Mouse (Mus musculus): ENCODE measurements at regions not wholly inside any gene's neighbourhood (a gene's known extent, or its start where the extent isn't known, plus 50 kb on each side); places are given as distances from the start of the nearest gene placed in this dataset.

- DNase-seq (ENCODE audit: low spot score): no peak
These were observed 605.4 kb upstream of the Sall1 start for GRCm38 (mm10) chr8:89649207-89649890.

- no peak for DNase-seq (ENCODE audit: low spot score)
These were observed 603.0 kb upstream of the Sall1 start for GRCm38 (mm10) chr8:89646946-89647345.

- DNase-seq (ENCODE audit: low spot score): no peak
These were observed 597.4 kb upstream of the Sall1 start for GRCm38 (mm10) chr8:89641339-89641738.

- no peak for DNase-seq (ENCODE audit: low spot score)
These were observed 590.9 kb upstream of the Sall1 start for GRCm38 (mm10) chr8:89634864-89635263.

GRCm38 (mm10) chr8:89632304-89632703, 588.3 kb upstream of the Sall1 start:
- no peak for DNase-seq (ENCODE audit: low spot score)

- no peak for DNase-seq (ENCODE audit: low spot score)
These were observed 586.6 kb upstream of the Sall1 start for GRCm38 (mm10) chr8:89630540-89630939.

- no peak for DNase-seq (ENCODE audit: low spot score)
These were observed 574.1 kb upstream of the Sall1 start for GRCm38 (mm10) chr8:89618089-89618488.

GRCm38 (mm10) chr8:89615863-89616558, 572.0 kb upstream of the Sall1 start:
- no peak for DNase-seq (ENCODE audit: low spot score)

GRCm38 (mm10) chr8:89609074-89609473, 565.1 kb upstream of the Sall1 start:
- no peak for DNase-seq (ENCODE audit: low spot score)

- DNase-seq (ENCODE audit: low spot score): no peak
These were observed 562.0 kb upstream of the Sall1 start for GRCm38 (mm10) chr8:89605905-89606468.

GRCm38 (mm10) chr8:89604461-89604860, 560.5 kb upstream of the Sall1 start:
- no peak for DNase-seq (ENCODE audit: low spot score)

GRCm38 (mm10) chr8:89596380-89596779, 552.4 kb upstream of the Sall1 start:
- DNase-seq (ENCODE audit: low spot score): no peak

GRCm38 (mm10) chr8:89583091-89583490, 539.1 kb upstream of the Sall1 start:
- DNase-seq (ENCODE audit: low spot score): no peak

- DNase-seq (ENCODE audit: low spot score): no peak
These were observed 538.6 kb upstream of the Sall1 start for GRCm38 (mm10) chr8:89582566-89582965.

GRCm38 (mm10) chr8:89571816-89572215, 527.9 kb upstream of the Sall1 start:
- peak; percentile 78 for DNase-seq (ENCODE audit: low spot score)

GRCm38 (mm10) chr8:89570639-89571325, 526.8 kb upstream of the Sall1 start:
- DNase-seq (ENCODE audit: low spot score): no peak

GRCm38 (mm10) chr8:89569406-89569805, 525.4 kb upstream of the Sall1 start:
- no peak for DNase-seq (ENCODE audit: low spot score)

- no peak for DNase-seq (ENCODE audit: low spot score)
These were observed 524.7 kb upstream of the Sall1 start for GRCm38 (mm10) chr8:89568641-89569040.

- DNase-seq (ENCODE audit: low spot score): no peak
These were observed 523.0 kb upstream of the Sall1 start for GRCm38 (mm10) chr8:89566986-89567385.

- no peak for DNase-seq (ENCODE audit: low spot score)
These were observed 522.5 kb upstream of the Sall1 start for GRCm38 (mm10) chr8:89566461-89566860.

GRCm38 (mm10) chr8:89565147-89565826, 521.3 kb upstream of the Sall1 start:
- no peak for DNase-seq (ENCODE audit: low spot score)

- DNase-seq (ENCODE audit: low spot score): no peak
These were observed 519.6 kb upstream of the Sall1 start for GRCm38 (mm10) chr8:89563544-89563943.

All from ovary, postnatal 14 days (tissue).